Mouse (Mus musculus) urinary bladder, adult 18-20 months (tissue): ENCODE results near the gene Zfp872.
A peak's percentile ranks its signal among the peaks of the same experiment; 100 is the strongest.
"Not testable (repeated sequence)": the region's sequence is repeated elsewhere in the genome, so short reads cannot be mapped to it uniquely, and the experiment has no call there.

Source experiments
- DNase-seq, 2 experiments: peaks; one replicate each; pipeline ENCODE4 v3.0.0; 2022; ENCODE audit warnings: low spot score in 2 of 2, mixed read lengths in 2 of 2

Zfp872 gene

GRCm38 (mm10) chr9:22188025-22188611 is at the start of gene Zfp872:
Gene Zfp872, plus strand, starts transcription at chr9:22188090.
- DNase-seq: peak; percentile 19 to 46

- no peak for DNase-seq
These were observed 49.4 kb upstream of the Zfp872 start for GRCm38 (mm10) chr9:22138480-22138879.

GRCm38 (mm10) chr9:22139746-22140145 is 48.1 kb upstream of the Zfp872 start:
- no peak for DNase-seq

DNA sequence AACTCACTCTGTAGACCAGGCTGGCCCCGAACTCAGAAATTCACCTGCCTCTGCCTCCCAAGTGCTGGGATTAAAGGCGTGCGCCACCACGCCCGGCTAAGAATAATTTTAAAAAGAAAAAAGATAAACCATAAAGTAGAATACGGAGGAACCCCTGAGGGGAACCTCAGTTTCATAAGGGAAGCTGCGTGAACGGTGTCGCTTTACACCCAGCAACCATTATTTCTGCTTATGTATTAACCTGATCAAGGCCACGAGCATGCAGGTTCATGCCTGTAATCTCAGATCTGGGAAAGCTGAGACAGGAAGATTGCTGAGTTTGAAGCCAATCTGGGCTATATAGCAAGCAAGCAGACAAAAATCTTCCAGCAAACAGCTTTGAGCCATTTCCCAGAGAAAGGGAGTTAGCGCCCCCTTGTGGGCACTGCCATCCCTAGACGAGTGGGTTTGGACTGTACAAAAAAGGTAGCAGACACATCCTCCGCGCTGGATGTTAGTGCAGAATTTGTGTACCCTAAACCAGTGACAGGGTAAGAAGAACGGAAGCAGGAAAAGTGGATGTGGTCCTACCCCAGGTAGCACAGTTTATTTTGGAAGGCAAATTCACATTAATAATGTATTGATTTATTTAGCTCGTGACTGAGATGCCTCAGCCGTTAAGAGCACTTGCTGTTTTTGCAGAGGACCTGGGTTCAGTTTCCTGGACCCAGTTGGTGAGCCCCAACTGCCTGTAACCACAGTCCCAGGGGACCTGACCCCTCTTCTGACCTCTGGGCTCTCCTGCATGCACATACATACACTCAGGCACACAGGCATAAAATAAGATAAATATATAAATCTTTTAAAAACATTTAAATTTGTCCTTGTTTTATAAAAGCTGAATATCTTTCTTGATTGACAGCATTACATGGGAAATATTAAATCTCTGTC is 44.5 kb upstream of the Zfp872 start:
- DNase-seq: peak; percentile 76 to 78

DNA sequence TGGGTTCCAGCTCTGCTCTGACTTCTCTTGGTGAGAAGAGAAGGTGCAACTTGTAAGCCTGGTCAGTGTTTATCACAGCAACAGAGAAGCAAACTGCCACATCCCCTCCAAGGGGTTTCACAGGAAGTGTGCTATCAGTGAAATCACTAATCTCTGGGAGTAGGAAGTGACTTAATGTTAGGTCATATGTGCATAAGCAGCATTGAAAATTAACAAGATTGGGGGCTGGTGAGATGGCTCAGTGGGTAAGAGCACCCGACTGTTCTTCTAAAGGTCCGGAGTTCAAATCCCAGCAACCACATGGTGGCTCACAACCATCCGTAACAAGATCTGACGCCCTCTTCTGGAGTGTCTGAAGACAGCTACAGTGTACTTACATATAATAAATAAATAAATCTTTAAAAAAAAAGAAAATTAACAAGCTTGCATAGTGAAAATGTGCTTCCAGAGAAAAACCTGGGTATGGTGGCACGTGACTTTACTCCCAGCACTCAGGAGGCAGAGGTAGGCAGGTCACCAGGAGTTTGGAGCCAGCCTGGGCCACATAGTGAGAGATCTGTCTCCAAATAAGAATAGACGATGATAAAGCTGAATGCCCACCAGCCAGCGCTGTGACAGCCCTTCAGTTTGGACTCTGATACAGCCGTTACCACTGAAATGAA is 43.5 kb upstream of the Zfp872 start:
- DNase-seq: no peak

- DNase-seq: no peak
These were observed 38.3 kb upstream of the Zfp872 start for GRCm38 (mm10) chr9:22149426-22150248.

DNA sequence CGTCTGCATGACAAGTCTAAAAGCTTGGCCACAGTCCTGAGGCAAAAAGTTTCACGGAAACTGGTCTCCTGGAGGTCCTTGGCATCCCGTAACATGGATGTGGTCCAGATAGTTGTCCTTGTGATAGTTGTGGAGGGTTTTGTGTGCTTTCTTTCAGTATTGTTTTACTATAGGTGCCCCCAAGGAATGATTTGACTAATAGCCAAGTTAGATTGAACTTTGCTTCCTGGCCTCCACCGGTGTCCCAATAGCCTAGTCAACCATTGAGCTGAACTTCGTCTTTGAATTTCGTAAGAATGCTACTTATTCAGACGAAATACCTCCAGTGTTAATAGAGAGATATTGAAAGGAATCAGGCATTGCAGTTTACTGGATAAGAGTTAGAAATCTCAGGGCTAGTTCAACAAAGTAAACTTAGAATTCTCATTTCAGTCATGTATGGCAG is 37.6 kb upstream of the Zfp872 start:
- DNase-seq: not testable (repeated sequence)

GRCm38 (mm10) chr9:22150946-22151345 is 36.9 kb upstream of the Zfp872 start:
- no peak for DNase-seq

GRCm38 (mm10) chr9:22153810-22154209 is 34.1 kb upstream of the Zfp872 start:
- no peak for DNase-seq

DNA sequence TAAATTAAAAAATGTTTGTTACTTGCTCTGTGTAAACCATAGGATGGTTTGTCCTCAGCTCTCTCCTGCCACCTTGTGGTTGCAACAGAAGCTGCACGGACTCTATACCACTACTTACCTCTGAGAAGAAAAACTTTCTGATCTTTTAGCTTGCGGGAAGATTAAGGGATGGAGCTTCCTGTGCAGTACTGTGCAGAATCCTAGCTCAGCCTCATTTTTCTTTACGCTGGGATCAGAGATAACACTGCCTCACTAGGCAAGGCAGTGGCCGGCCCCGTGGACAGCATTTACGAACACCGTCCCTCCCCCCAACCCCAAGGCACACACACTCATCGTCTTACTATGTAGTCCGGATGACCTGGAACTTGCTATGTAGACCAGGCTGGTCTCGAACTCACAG is 32.3 kb upstream of the Zfp872 start:
- DNase-seq: peak in 1 of 2 experiments; percentile 40

- DNase-seq: peak; percentile 98
These were observed 31.2 kb upstream of the Zfp872 start, which contains the start of gene Pigyl for GRCm38 (mm10) chr9:22156497-22157245. Gene Pigyl, plus strand, starts transcription at chr9:22156846.

DNA sequence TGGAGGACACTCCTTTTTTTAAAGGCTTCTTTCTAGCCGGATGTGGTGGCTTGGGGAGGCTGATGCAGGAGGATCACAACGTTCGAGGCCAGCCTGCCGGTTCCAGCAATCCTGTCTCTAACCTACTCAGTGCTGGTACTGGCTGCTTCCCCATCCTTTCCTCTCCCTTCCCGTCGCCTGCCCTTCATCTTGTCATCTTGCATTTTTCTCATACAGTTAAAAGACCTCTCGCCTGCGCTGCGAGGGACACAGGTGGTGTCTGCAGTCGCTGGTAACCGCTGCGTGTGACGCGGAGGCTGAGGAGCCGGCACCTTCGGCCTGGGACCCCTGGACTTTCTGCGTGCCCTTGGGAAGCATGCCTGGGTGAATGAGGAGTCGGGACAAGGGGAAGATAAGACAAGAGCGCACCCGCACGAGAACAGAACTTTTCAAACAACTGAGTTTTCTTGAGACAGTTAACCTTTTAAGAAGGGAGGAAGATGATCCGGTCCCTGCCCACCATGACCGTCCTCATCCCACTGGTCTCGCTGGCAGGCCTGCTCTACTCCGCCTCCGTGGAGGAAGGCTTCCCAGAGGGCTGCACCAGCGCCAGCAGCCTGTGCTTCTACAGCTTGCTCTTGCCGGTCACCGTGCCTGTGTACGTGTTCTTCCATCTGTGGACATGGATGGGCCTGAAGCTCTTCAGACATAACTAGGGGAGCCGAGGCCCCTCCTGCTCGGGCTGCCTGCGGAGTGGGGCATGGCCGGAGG is 30.2 kb upstream of the Zfp872 start:
- no peak for DNase-seq

DNA sequence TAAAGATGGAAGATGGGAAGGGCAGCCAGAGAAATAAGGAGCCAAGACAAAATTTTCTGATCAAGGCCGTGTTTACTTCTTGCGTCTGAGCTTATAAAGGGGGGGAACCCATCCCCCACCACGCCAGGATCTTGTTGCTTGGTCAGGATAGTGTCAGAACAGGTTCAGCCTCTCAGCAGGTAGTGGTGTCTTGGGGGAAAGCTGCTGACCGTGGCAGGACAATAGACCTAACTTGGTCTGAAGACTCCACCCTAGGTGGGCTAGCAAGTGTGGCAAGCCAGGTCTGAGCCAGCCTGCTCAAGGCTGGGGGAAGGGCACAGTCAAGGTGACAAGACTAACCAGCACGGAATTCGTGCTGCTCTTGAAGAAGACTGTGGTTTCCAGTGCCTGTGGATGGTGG is 26.6 kb upstream of the Zfp872 start:
- no peak for DNase-seq

DNA sequence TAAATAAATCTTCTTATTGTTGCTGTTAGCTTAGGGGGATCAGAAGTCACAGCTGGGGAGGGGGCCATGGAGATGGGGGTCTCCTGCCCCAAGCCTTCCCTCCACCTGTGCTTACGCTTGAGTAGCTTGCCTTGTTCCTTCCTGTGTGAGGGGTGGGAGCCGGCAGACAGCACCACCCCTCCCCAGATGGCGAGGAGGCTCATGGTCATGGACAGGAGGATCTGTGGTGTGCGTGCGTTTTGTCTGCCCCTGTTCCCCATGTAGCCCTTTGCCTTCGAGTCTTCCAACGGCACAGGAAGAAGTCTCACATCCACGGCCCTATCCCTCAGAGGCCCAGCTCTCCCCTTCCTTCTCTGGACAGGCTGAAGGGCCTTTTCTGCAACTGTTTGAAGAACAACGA is 25.6 kb upstream of the Zfp872 start:
- DNase-seq: no peak

DNA sequence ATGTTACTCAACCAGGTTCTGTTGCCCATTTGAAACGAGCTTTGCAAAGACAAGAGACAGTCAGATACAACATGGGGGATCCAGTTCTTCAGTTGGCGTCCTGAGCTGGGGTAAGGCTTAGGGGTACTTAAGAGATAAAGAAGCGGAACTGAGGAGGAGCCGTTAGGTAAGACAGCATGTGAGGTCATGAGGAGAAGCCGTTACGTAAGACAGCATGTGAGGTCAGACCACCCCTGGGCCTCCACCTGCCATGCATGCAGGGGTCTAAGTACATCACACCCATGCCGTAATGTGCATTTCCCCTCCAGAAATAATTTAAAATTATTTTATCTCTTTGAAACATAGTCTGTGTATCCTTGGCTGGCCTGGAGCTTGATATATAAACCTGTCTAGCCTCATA is 25.0 kb upstream of the Zfp872 start:
- DNase-seq: no peak

GRCm38 (mm10) chr9:22164711-22165668 is 22.9 kb upstream of the Zfp872 start:
- peak in 1 of 2 experiments; percentile 33 for DNase-seq

DNA sequence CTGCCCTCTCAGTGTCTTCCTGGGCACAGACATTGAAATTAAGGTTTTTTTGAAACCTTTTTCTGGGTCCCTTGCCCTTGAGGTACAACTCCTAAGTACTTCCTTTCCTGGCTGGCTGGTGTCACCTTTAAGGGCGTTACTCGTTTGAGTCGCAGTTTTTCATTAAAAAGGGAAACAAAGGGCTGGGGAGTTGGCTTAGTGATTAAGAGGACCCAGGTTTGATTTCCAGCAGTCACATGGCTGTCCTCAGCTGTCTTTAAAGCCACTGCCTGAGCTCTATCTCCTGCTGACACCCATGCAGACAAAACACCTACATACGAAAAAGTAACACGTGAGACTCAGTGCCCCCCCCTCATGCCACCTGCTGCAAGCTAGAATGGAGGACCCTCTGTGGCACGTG is 21.9 kb upstream of the Zfp872 start:
- no peak for DNase-seq

DNA sequence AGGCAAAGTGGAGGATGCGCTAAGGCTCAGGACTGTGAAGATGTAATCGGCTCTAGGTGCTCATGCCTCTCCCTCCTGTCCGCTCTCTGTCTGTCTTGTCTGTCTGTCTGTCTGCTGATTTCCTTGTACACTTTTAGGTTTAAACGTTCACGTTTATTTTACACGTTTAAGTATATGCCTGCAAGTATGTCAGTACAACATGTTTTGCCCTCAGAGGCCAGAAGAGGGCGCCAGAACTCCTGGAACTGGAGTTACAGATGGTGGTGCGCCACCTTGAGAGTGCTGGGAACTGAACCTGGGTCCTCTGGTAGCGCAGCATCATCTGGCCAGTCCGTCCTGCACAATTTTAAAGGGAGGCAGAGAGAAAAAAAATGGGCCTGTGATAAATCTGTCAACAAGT is 21.2 kb upstream of the Zfp872 start:
- DNase-seq: no peak

DNA sequence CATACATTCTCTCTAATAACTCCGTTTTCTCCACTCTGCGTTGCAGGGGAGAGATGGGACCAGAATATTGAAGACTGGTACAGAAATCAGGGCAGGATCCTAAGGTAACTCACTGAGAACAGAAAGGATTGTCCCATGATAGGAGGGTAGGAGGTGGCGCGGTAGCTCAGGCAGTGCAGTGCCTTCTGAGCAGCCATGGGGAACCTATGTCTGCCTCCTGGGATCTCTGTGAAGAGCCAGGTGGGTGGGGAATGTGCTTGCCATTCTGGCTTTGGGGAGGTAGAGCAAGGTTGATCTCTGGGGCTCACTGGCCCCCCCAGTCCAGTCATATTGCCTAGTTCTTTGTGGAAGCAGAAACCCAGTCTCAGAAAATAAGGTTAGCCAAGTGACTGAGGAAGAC is 20.1 kb upstream of the Zfp872 start:
- DNase-seq: no peak
